Mouse (Mus musculus): ENCODE data around the gene Rhbdd3. TPM values are rescaled to one million over a fixed set of nuclear protein-coding genes. Genes with fewer than 3 reads are reported as not detected.
A peak's percentile ranks its signal among the peaks of the same experiment; 100 is the strongest.

The Rhbdd3 gene
- polyA plus RNA-seq, 1 experiment from 2014 or later = 34.5 TPM

DNA sequence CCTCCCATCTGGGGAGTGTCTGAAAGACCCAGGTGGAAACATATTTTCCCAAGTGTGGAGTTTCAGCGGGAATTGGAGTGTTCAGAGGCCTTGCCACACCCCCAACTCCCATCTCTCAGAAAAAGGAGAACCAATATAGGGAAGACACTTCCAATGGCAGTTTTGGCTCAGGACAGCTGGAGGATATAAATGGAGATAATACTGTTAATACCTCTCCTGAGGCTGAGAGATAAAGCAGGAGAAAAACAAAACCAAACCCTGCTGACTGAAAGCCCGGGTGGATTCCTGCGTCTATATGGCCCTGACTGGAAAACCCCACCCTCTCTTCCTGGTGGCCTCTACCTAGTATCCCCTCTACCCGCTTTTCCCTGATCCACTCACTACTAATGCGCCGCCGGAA lies 3.7 kb downstream of the Rhbdd3 start:
- Histone ChIP-seq H3K27ac (replicated peaks; ENCODE audit: low read depth, low read length) (no peak overlapping the region), H3K9ac (replicated peaks; ENCODE audit: low read length) (no peak overlapping the region), H3K4me1 (ENCODE audit: control insufficient read depth, insufficient read depth, low read length) (peaks cover 16% of the 10 kb centered on the region), H3K27me3 (ENCODE audit: control insufficient read depth, insufficient read depth, low read length) (no peaks in the 10 kb centered on the region), H3K4me2 (ENCODE audit: low read length) (no peak overlapping the region), H3K36me3 (ENCODE audit: control insufficient read depth, insufficient read depth, low read length) (peaks cover 32% of the 10 kb centered on the region), H3K4me3 (replicated peaks; ENCODE audit: low read depth, low read length) (no peak overlapping the region), H3K9me3 (ENCODE audit: control insufficient read depth, low read length) (no peaks in the 10 kb centered on the region)
- ATAC-seq (ENCODE audit: low FRiP score, low TSS enrichment) = no peak
- DNase-seq = no peak
- 87% methylated on average over 7 of the region's 7 CpGs for WGBS

DNA sequence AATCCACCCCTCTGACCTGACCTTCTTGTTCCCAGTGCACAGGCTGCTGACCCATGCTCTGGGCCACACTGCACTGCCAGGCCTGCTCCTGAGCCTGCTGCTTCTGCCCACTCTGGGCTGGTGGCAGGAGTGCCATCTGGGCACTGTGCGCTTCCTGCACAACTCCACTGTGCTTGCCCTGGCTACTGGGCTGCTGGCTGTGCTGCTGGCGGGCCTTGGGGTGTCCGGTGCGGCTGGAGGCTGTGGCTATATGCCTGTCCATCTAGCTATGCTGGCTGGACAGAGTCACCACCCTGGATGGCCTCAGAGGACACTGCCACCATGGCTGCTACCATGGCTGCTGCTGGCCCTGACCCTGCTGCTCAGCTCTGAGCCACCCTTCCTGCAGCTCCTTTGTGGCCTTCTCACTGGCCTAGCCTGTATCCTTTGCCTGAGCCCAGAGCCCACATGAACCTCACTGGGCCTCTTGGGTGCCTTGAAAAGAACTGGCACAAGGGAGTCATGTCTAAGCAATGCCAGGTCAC lies 5.3 kb downstream of the Rhbdd3 start:
- H3K9ac ChIP-seq (replicated peaks; ENCODE audit: low read length) = no peak overlapping the region
- 93% methylated on average over 4 of the region's 4 CpGs for WGBS

DNA sequence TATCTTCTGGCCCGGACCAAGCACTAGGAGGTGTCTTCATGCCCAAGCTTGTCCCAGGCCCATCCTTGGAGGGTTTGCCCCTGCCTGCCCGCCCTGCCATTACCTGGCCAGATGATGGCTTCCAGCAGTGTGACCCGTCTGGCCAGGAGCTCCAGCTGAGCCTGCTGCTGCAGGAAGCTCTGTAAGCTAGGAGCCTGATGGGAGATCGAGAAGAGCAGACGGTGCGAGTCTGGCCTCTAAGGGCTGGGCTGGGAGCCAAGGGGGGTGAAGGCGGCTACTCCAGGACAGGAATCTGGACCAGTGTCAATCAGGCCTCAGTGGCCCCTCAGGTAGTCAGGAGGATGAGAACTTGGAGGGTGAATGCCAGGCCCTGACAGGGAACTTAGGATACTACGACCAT lies 10.7 kb downstream of the Rhbdd3 start:
- H3K4me2 ChIP-seq (ENCODE audit: low read length) = no peak overlapping the region
- no peaks in the 10 kb centered on the region for H3K9me3 ChIP-seq (ENCODE audit: control insufficient read depth, low read length)
- 85% methylated on average over 8 of the region's 8 CpGs for WGBS
- DNase-seq (no peak), ATAC-seq (ENCODE audit: low FRiP score, low TSS enrichment) (no peak)
- no peak overlapping the region for H3K4me3 ChIP-seq (replicated peaks; ENCODE audit: low read depth, low read length)
- H3K27ac ChIP-seq (replicated peaks; ENCODE audit: low read depth, low read length) = no peak overlapping the region
- no peak overlapping the region for H3K9ac ChIP-seq (replicated peaks; ENCODE audit: low read length)
- peaks cover 18% of the 10 kb centered on the region for H3K36me3 ChIP-seq (ENCODE audit: control insufficient read depth, insufficient read depth, low read length)
- no peaks in the 10 kb centered on the region for H3K27me3 ChIP-seq (ENCODE audit: control insufficient read depth, insufficient read depth, low read length)
- H3K4me1 ChIP-seq (ENCODE audit: control insufficient read depth, insufficient read depth, low read length) = no peaks in the 10 kb centered on the region

More for the DNA sequence above, 5.3 kb downstream of the Rhbdd3 start:
- Histone ChIP-seq H3K36me3 (ENCODE audit: control insufficient read depth, insufficient read depth, low read length) (peaks cover 32% of the 10 kb centered on the region), H3K9me3 (ENCODE audit: control insufficient read depth, low read length) (no peaks in the 10 kb centered on the region), H3K27me3 (ENCODE audit: control insufficient read depth, insufficient read depth, low read length) (no peaks in the 10 kb centered on the region), H3K4me1 (ENCODE audit: control insufficient read depth, insufficient read depth, low read length) (peaks cover 13% of the 10 kb centered on the region), H3K27ac (replicated peaks; ENCODE audit: low read depth, low read length) (no peak overlapping the region), H3K4me2 (ENCODE audit: low read length) (no peak overlapping the region), H3K4me3 (replicated peaks; ENCODE audit: low read depth, low read length) (no peak overlapping the region)
- no peak for ATAC-seq (ENCODE audit: low FRiP score, low TSS enrichment)
- no peak for DNase-seq

DNA sequence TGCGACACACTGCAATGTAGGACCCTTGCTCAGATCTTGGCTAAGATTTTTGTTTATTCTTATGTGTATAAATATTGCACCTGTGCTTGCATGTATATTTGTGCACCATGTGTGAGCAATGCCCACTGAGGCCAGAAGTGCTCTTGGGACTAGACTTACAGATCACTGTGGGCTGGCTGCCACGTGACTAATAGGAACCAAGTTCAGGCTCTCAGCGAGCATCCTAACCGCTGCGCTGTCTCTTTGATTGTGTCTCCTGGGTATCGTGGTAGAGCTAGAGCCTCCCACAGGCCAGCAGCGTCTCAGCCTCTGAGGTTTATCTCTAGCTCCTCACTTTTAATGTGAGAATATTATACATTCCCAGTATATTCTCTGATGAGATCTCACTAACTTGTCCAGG lies 14.9 kb downstream of the Rhbdd3 start:
- Histone ChIP-seq H3K4me2 (ENCODE audit: low read length) (no peak overlapping the region), H3K4me1 (ENCODE audit: control insufficient read depth, insufficient read depth, low read length) (no peaks in the 10 kb centered on the region), H3K27ac (replicated peaks; ENCODE audit: low read depth, low read length) (no peak overlapping the region), H3K27me3 (ENCODE audit: control insufficient read depth, insufficient read depth, low read length) (no peaks in the 10 kb centered on the region), H3K4me3 (replicated peaks; ENCODE audit: low read depth, low read length) (no peak overlapping the region), H3K9me3 (ENCODE audit: control insufficient read depth, low read length) (no peaks in the 10 kb centered on the region), H3K36me3 (ENCODE audit: control insufficient read depth, insufficient read depth, low read length) (no peaks in the 10 kb centered on the region), H3K9ac (replicated peaks; ENCODE audit: low read length) (no peak overlapping the region)
- 81% methylated on average over 7 of the region's 7 CpGs for WGBS
- ATAC-seq (ENCODE audit: low FRiP score, low TSS enrichment) (no peak), DNase-seq (no peak)

- DNase-seq (peak; percentile 87), ATAC-seq (ENCODE audit: low FRiP score, low TSS enrichment) (no peak)
- Histone ChIP-seq H3K9ac (replicated peaks; ENCODE audit: low read length) (no peak overlapping the region), H3K36me3 (ENCODE audit: control insufficient read depth, insufficient read depth, low read length) (no peaks in the 10 kb centered on the region), H3K4me2 (ENCODE audit: low read length) (no peak overlapping the region), H3K27me3 (ENCODE audit: control insufficient read depth, insufficient read depth, low read length) (no peaks in the 10 kb centered on the region), H3K4me3 (replicated peaks; ENCODE audit: low read depth, low read length) (no peak overlapping the region), H3K9me3 (ENCODE audit: control insufficient read depth, low read length) (no peaks in the 10 kb centered on the region), H3K27ac (replicated peaks; ENCODE audit: low read depth, low read length) (no peak overlapping the region), H3K4me1 (ENCODE audit: control insufficient read depth, insufficient read depth, low read length) (no peaks in the 10 kb centered on the region)
- 32% methylated on average over 13 of the region's 13 CpGs for WGBS
Observed at GRCm38 (mm10) chr11:5114931-5115581, 16.3 kb downstream of the Rhbdd3 start.

- no peak overlapping the region for H3K9ac ChIP-seq (replicated peaks; ENCODE audit: low read length)
- H3K36me3 ChIP-seq (ENCODE audit: control insufficient read depth, insufficient read depth, low read length) = no peaks in the 10 kb centered on the region
- DNase-seq (no peak), ATAC-seq (ENCODE audit: low FRiP score, low TSS enrichment) (no peak)
- 0 out of 2 replicates have a peak, but pooled peaks cover 8% of the 10 kb centered on the region for H3K4me1 ChIP-seq (ENCODE audit: control insufficient read depth, insufficient read depth, low read length)
- no peaks in the 10 kb centered on the region for H3K9me3 ChIP-seq (ENCODE audit: control insufficient read depth, low read length)
- no peak overlapping the region for H3K4me2 ChIP-seq (ENCODE audit: low read length)
- WGBS = 66% methylated on average over 4 of the region's 4 CpGs
- no peak overlapping the region for H3K4me3 ChIP-seq (replicated peaks; ENCODE audit: low read depth, low read length)
- H3K27ac ChIP-seq (replicated peaks; ENCODE audit: low read depth, low read length) = no peak overlapping the region
- H3K27me3 ChIP-seq (ENCODE audit: control insufficient read depth, insufficient read depth, low read length) = no peaks in the 10 kb centered on the region
Observed at GRCm38 (mm10) chr11:5125713-5126112, 27.0 kb downstream of the Rhbdd3 start.

DNA sequence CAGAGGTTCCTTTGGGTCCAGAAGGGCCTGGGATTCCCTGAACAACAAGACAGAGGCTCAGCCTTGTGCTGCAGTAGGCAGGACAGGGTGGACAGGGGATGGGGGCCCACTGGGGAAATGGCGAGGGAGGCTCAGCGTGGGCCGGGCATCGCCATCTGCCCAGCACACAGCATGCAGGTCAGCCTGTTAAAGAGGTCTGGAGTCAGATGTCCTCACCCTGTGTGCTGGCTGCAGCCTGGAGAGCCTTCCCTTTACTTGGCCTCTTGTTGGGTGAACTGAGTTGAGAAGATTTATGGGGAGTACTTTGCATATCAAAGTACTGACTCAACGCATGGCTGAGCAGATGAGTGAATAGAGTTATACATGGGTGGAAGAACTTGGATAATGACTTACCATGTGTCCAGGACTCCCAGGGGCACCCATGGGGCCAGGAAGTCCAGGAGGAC lies 30.3 kb downstream of the Rhbdd3 start:
- no peak overlapping the region for H3K4me3 ChIP-seq (replicated peaks; ENCODE audit: low read depth, low read length)
- H3K27ac ChIP-seq (replicated peaks; ENCODE audit: low read depth, low read length) = no peak overlapping the region
- WGBS = 5% methylated on average over 5 of the region's 5 CpGs
- H3K9me3 ChIP-seq (ENCODE audit: control insufficient read depth, low read length) = no peaks in the 10 kb centered on the region
- H3K9ac ChIP-seq (replicated peaks; ENCODE audit: low read length) = no peak overlapping the region
- ATAC-seq (ENCODE audit: low FRiP score, low TSS enrichment) = no peak
- H3K27me3 ChIP-seq (ENCODE audit: control insufficient read depth, insufficient read depth, low read length) = no peaks in the 10 kb centered on the region
- H3K36me3 ChIP-seq (ENCODE audit: control insufficient read depth, insufficient read depth, low read length) = no peaks in the 10 kb centered on the region
- DNase-seq = no peak
- H3K4me2 ChIP-seq (ENCODE audit: low read length) = no peak overlapping the region
- H3K4me1 ChIP-seq (ENCODE audit: control insufficient read depth, insufficient read depth, low read length) = 0 out of 2 replicates have a peak, but pooled peaks cover 8% of the 10 kb centered on the region

DNA sequence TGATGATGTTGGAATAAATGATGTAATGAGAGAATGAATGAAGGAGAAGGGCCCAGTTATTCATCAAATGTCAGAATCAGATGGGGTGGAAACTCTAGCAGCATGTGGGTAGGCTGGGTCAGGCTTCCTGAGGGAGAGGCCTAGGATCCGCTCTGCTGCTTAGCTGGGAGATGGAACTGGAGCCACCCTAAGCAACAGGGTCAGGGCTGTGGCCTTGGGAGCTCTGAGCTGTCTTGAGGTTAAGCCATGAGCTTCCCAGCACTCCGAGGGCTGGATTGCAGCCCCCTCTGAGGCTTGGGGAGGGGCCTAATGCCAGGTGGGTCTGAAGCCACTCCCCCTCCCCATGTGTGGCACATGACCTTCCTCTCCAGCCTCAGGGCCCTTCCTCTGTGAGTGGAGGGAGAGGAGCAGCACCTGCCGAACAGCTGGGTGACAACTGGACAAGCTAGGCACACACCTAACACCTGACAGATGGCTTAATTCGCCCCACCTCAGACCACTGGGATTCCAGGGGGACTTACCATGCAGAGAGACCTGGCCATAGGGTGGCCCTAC lies 31.5 kb downstream of the Rhbdd3 start:
- Histone ChIP-seq H3K27ac (replicated peaks; ENCODE audit: low read depth, low read length) (no peak overlapping the region), H3K36me3 (ENCODE audit: control insufficient read depth, insufficient read depth, low read length) (no peaks in the 10 kb centered on the region), H3K4me2 (ENCODE audit: low read length) (no peak overlapping the region), H3K9ac (replicated peaks; ENCODE audit: low read length) (no peak overlapping the region), H3K27me3 (ENCODE audit: control insufficient read depth, insufficient read depth, low read length) (no peaks in the 10 kb centered on the region), H3K4me3 (replicated peaks; ENCODE audit: low read depth, low read length) (no peak overlapping the region), H3K4me1 (ENCODE audit: control insufficient read depth, insufficient read depth, low read length) (0 out of 2 replicates have a peak, but pooled peaks cover 8% of the 10 kb centered on the region), H3K9me3 (ENCODE audit: control insufficient read depth, low read length) (no peaks in the 10 kb centered on the region)
- ATAC-seq (ENCODE audit: low FRiP score, low TSS enrichment) (no peak; the same call in 1 of the 2 replicates), DNase-seq (no peak)
- WGBS = 60% methylated on average over 4 of the region's 4 CpGs

- no peak overlapping the region for H3K27ac ChIP-seq (replicated peaks; ENCODE audit: low read depth, low read length)
- H3K36me3 ChIP-seq (ENCODE audit: control insufficient read depth, insufficient read depth, low read length) = no peaks in the 10 kb centered on the region
- H3K9me3 ChIP-seq (ENCODE audit: control insufficient read depth, low read length) = no peaks in the 10 kb centered on the region
- no peak for DNase-seq
- no peak overlapping the region for H3K4me3 ChIP-seq (replicated peaks; ENCODE audit: low read depth, low read length)
- 86% methylated on average over 4 of the region's 4 CpGs for WGBS
- no peak overlapping the region for H3K4me2 ChIP-seq (ENCODE audit: low read length)
- H3K9ac ChIP-seq (replicated peaks; ENCODE audit: low read length) = no peak overlapping the region
- H3K27me3 ChIP-seq (ENCODE audit: control insufficient read depth, insufficient read depth, low read length) = no peaks in the 10 kb centered on the region
- H3K4me1 ChIP-seq (ENCODE audit: control insufficient read depth, insufficient read depth, low read length) = 0 out of 2 replicates have a peak, but pooled peaks cover 8% of the 10 kb centered on the region
- ATAC-seq (ENCODE audit: low FRiP score, low TSS enrichment) = no peak
Observed at GRCm38 (mm10) chr11:5132751-5133150, 34.0 kb downstream of the Rhbdd3 start.

Data from midbrain, embryonic 14.5 days (tissue).